Mouse (Mus musculus): ENCODE measurements around the gene Adgrg3. TPM values are rescaled to one million over a fixed set of nuclear protein-coding genes. Genes with fewer than 3 reads are reported as not detected.
A peak's percentile ranks its signal among the peaks of the same experiment; 100 is the strongest.

Gene Adgrg3
- polyA plus RNA-seq, 1 experiment from 2014 or later, result 2.9 TPM

- peak; percentile 41 for ATAC-seq (ENCODE audit: insufficient number of reproducible peaks, insufficient read depth, low FRiP score, low TSS enrichment)
- H3K27me3 ChIP-seq, result no peaks in the 10 kb centered on the region
- H3K36me3 ChIP-seq, result no peaks in the 10 kb centered on the region
- H3K9ac ChIP-seq, result no peak overlapping the region
- H3K27ac ChIP-seq, result no peak overlapping the region
- WGBS, result 22% methylated on average over 10 of the region's 10 CpGs
- peaks cover 16% of the 10 kb centered on the region for H3K4me1 ChIP-seq
- H3K4me3 ChIP-seq, result no peak overlapping the region
- 0 out of 2 replicates have a peak overlapping the region, but pooled peaks have one; percentile 23 for H3K4me2 ChIP-seq (replicated peaks)
- H3K9me3 ChIP-seq, result no peaks in the 10 kb centered on the region
Observed at GRCm38 (mm10) chr8:94983881-94984516, 33.5 kb upstream of the Adgrg3 start.

GRCm38 (mm10) chr8:94985023-94985422, 32.5 kb upstream of the Adgrg3 start:
- H3K9ac ChIP-seq, result no peak overlapping the region
- H3K36me3 ChIP-seq, result no peaks in the 10 kb centered on the region
- H3K9me3 ChIP-seq, result no peaks in the 10 kb centered on the region
- peaks cover 17% of the 10 kb centered on the region for H3K4me1 ChIP-seq
- 89% methylated on average over 6 of the region's 6 CpGs for WGBS
- ATAC-seq (ENCODE audit: insufficient number of reproducible peaks, insufficient read depth, low FRiP score, low TSS enrichment), result no peak
- H3K27ac ChIP-seq, result no peak overlapping the region
- H3K27me3 ChIP-seq, result no peaks in the 10 kb centered on the region
- H3K4me3 ChIP-seq, result peak overlapping the region; percentile 5; the same call in 1 of the 2 replicates
- H3K4me2 ChIP-seq (replicated peaks), result no peak overlapping the region

GRCm38 (mm10) chr8:94986676-94987075, 30.8 kb upstream of the Adgrg3 start:
- Histone ChIP-seq H3K9me3 (no peaks in the 10 kb centered on the region), H3K27ac (no peak overlapping the region), H3K9ac (no peak overlapping the region), H3K4me2 (replicated peaks) (no peak overlapping the region), H3K36me3 (no peaks in the 10 kb centered on the region), H3K27me3 (no peaks in the 10 kb centered on the region), H3K4me3 (no peak overlapping the region), H3K4me1 (peaks cover 25% of the 10 kb centered on the region)
- WGBS, result 40% methylated on average over 5 of the region's 5 CpGs
- ATAC-seq (ENCODE audit: insufficient number of reproducible peaks, insufficient read depth, low FRiP score, low TSS enrichment), result no peak

DNA sequence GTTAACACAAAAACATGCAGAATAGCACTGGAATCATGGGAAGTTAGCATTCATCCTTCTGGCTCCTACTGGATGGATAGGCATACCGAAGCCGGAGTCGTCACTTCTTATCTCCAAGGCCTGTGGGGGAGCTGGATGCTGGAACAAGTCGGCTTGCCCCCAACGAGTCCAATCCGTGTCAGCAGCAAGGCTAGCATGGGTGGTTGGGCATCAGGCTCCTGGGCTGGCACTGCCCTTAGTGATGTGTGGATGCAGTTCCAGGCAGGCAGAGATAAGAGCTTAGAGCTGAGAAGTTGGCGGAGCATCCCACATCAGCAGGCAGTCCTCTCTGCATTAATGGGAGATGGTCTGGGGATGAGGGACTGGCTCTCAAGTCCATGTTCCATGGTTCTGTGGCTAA, 29.9 kb upstream of the Adgrg3 start:
- Histone ChIP-seq H3K36me3 (no peaks in the 10 kb centered on the region), H3K9ac (no peak overlapping the region; the same call in 1 of the 2 replicates), H3K4me1 (peaks cover 31% of the 10 kb centered on the region), H3K27me3 (0 out of 2 replicates have a peak, but pooled peaks cover 1% of the 10 kb centered on the region), H3K27ac (no peak overlapping the region), H3K4me3 (no peak overlapping the region), H3K4me2 (replicated peaks) (no peak overlapping the region), H3K9me3 (no peaks in the 10 kb centered on the region)
- no peak for ATAC-seq (ENCODE audit: insufficient number of reproducible peaks, insufficient read depth, low FRiP score, low TSS enrichment)
- WGBS, result 88% methylated on average over 7 of the region's 7 CpGs

GRCm38 (mm10) chr8:94988619-94989018, 28.9 kb upstream of the Adgrg3 start:
- Histone ChIP-seq H3K36me3 (no peaks in the 10 kb centered on the region), H3K4me2 (replicated peaks) (no peak overlapping the region), H3K9me3 (no peaks in the 10 kb centered on the region), H3K27ac (no peak overlapping the region), H3K4me1 (peaks cover 30% of the 10 kb centered on the region), H3K27me3 (0 out of 2 replicates have a peak, but pooled peaks cover 4% of the 10 kb centered on the region), H3K9ac (no peak overlapping the region), H3K4me3 (no peak overlapping the region)
- 80% methylated on average over 6 of the region's 6 CpGs for WGBS
- ATAC-seq (ENCODE audit: insufficient number of reproducible peaks, insufficient read depth, low FRiP score, low TSS enrichment), result no peak

GRCm38 (mm10) chr8:94989711-94990110, 27.8 kb upstream of the Adgrg3 start:
- Histone ChIP-seq H3K27ac (no peak overlapping the region), H3K4me3 (no peak overlapping the region), H3K4me1 (peaks cover 29% of the 10 kb centered on the region), H3K9ac (no peak overlapping the region), H3K9me3 (no peaks in the 10 kb centered on the region), H3K36me3 (no peaks in the 10 kb centered on the region), H3K27me3 (0 out of 2 replicates have a peak, but pooled peaks cover 4% of the 10 kb centered on the region), H3K4me2 (replicated peaks) (no peak overlapping the region)
- no peak for ATAC-seq (ENCODE audit: insufficient number of reproducible peaks, insufficient read depth, low FRiP score, low TSS enrichment)
- 83% methylated on average over 4 of the region's 4 CpGs for WGBS

GRCm38 (mm10) chr8:94990598-94991453, 26.7 kb upstream of the Adgrg3 start:
- WGBS, result 57% methylated on average over 11 of the region's 11 CpGs
- no peak overlapping the region for H3K27ac ChIP-seq
- no peak for ATAC-seq (ENCODE audit: insufficient number of reproducible peaks, insufficient read depth, low FRiP score, low TSS enrichment)

DNA sequence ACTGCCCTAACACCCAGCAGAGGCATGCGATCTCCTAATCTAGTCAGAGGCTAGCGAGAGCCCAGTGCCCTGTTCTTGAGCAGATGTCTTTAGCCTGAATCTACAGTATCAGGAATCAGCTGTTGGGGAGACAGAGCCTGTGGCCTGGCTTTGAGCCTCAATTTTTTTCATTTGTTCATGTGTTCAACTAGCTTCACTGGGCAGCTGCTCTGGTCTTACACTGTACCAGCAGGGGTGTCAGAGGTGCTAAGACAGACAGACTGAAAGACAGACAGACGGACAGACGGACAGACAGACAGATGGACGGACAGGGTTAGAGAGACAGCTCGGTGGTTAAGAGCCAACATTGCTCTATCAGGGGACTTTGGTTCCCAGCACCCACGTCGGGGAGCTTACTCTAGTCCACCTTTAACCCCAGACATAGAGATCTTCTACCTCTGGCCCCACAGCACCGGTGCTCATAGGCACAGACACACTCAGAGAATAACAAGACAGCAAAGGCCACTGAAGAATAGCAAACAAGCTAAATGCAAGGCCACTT, 26.0 kb upstream of the Adgrg3 start:
- H3K27me3 ChIP-seq, result 0 out of 2 replicates have a peak, but pooled peaks cover 4% of the 10 kb centered on the region
- H3K4me1 ChIP-seq, result peaks cover 29% of the 10 kb centered on the region

More at GRCm38 (mm10) chr8:94990598-94991453, 26.7 kb upstream of the Adgrg3 start:
- H3K9me3 ChIP-seq, result no peaks in the 10 kb centered on the region
- H3K4me1 ChIP-seq, result peaks cover 29% of the 10 kb centered on the region
- H3K4me2 ChIP-seq (replicated peaks), result no peak overlapping the region
- H3K27me3 ChIP-seq, result 0 out of 2 replicates have a peak, but pooled peaks cover 4% of the 10 kb centered on the region
- H3K4me3 ChIP-seq, result no peak overlapping the region
- H3K9ac ChIP-seq, result no peak overlapping the region
- no peaks in the 10 kb centered on the region for H3K36me3 ChIP-seq

DNA sequence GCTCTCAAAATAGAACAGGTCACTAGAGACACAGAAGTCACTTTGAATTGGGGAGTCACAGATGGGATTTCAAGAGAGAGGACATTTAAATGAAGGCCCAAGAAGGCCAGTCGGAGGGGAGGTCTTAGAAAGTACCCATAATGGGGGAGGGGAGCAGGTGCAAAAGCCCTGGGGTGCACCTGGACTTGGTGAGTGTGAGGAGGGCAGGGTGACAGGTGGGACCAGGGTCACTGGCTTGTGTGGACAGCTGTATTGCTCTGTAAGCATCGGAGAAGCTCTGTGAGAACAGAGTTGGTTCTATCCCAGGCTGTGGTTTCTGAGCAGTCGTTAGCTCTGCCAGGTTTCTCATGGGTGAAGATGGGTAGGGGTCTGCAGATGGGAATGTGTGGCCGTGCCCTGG, 25.5 kb upstream of the Adgrg3 start:
- ATAC-seq (ENCODE audit: insufficient number of reproducible peaks, insufficient read depth, low FRiP score, low TSS enrichment), result no peak
- Histone ChIP-seq H3K4me3 (no peak overlapping the region), H3K36me3 (no peaks in the 10 kb centered on the region), H3K4me1 (peaks cover 29% of the 10 kb centered on the region), H3K9me3 (no peaks in the 10 kb centered on the region), H3K9ac (no peak overlapping the region), H3K27ac (no peak overlapping the region), H3K4me2 (replicated peaks) (no peak overlapping the region), H3K27me3 (0 out of 2 replicates have a peak, but pooled peaks cover 4% of the 10 kb centered on the region)
- 74% methylated on average over 4 of the region's 4 CpGs for WGBS

More for the DNA sequence above, 26.0 kb upstream of the Adgrg3 start:
- Histone ChIP-seq H3K27ac (no peak overlapping the region), H3K4me2 (replicated peaks) (no peak overlapping the region), H3K4me3 (no peak overlapping the region), H3K9me3 (no peaks in the 10 kb centered on the region), H3K9ac (no peak overlapping the region), H3K36me3 (no peaks in the 10 kb centered on the region)
- 79% methylated on average over 9 of the region's 9 CpGs for whole genome bisulfite sequencing
- no peak for ATAC-seq (ENCODE audit: insufficient number of reproducible peaks, insufficient read depth, low FRiP score, low TSS enrichment)

DNA sequence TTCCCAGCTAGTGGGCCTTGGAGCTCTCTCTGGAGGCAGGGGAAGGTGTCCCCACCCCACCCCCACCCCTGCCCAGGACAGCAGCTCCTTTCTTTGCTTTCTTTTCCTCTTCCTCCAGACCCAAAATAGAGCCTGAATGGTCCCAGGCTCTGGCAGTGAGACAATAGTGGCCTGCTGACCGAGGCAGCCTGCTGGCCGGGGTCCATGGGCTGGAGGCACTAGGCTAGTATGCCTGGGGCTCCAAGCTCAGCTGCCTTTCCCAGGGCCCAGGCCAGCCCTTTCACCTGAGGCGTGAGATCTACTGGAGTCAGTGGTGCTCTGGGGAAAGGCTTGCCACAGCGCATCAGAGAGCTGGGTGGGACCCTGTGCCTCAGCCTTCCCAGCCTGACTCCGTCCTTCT, 25.0 kb upstream of the Adgrg3 start:
- Histone ChIP-seq H3K4me3 (no peak overlapping the region), H3K27me3 (0 out of 2 replicates have a peak, but pooled peaks cover 4% of the 10 kb centered on the region), H3K4me1 (peaks cover 29% of the 10 kb centered on the region), H3K9ac (no peak overlapping the region; the same call in 1 of the 2 replicates), H3K36me3 (no peaks in the 10 kb centered on the region), H3K4me2 (replicated peaks) (no peak overlapping the region), H3K9me3 (no peaks in the 10 kb centered on the region), H3K27ac (peak overlapping the region; percentile 46; the same call in 1 of the 2 replicates)
- 41% methylated on average over 5 of the region's 5 CpGs for WGBS
- ATAC-seq (ENCODE audit: insufficient number of reproducible peaks, insufficient read depth, low FRiP score, low TSS enrichment), result no peak

- Histone ChIP-seq H3K27ac (peak overlapping the region; percentile 50; the same call in 1 of the 2 replicates), H3K9ac (no peak overlapping the region), H3K4me2 (replicated peaks) (no peak overlapping the region), H3K36me3 (no peaks in the 10 kb centered on the region), H3K4me1 (peaks cover 29% of the 10 kb centered on the region), H3K9me3 (no peaks in the 10 kb centered on the region), H3K27me3 (0 out of 2 replicates have a peak, but pooled peaks cover 4% of the 10 kb centered on the region), H3K4me3 (no peak overlapping the region)
- 66% methylated on average over 9 of the region's 9 CpGs for WGBS
- no peak for ATAC-seq (ENCODE audit: insufficient number of reproducible peaks, insufficient read depth, low FRiP score, low TSS enrichment)
Observed at GRCm38 (mm10) chr8:94992996-94993724, 24.3 kb upstream of the Adgrg3 start.

All from embryonic facial prominence, embryonic 12.5 days (tissue).